Mouse (Mus musculus) 3T3-L1 (cell line): ENCODE measurements around the gene Fsip1.

Source experiments
- DNase-seq: peaks from one replicate; pipeline ENCODE4 v3.0.0-alpha.2; 2015; ENCODE audit warnings: low read depth, low spot score

Gene Fsip1

DNA sequence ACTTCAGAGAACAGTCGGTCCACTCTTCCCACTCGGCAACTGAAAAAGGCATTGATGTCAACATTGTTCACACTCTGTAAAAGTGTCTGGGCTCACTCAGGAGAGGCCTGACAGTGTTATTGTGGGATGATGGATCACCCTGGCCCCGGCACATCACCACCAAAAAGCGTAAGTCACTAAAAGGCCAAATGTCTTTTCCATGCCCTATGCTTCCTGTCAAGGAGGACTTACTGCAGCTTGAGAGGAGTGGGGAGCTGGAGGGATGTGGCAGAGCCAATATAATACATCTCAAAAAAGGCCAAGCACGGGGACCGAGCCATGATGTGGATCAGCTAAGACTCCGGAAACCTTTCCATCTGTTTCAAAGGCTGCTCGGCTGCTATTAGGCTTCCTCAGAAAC, 2.2 kb downstream of the Fsip1 start:
- DNase-seq, result no peak

DNA sequence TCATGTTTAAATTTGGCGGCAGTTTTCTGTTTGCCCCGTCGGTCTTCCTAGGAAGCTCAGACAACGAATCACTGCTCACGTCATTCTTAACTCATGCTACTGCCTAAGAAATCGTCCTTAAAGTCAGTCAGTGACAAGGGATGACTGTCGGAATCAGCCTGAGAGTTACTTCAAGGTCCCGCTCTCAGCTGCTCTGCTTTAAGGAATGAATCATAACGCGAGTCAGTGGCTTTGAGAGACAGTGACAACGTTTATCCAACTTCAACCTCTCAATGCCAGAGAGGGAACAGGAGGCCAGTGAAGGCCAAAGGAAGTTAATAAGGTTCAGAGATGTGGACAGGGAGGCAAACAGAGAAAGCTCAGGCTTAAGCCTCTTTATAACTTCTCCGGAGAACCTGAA, 7.8 kb downstream of the Fsip1 start:
- peak; percentile 53 for DNase-seq

DNA sequence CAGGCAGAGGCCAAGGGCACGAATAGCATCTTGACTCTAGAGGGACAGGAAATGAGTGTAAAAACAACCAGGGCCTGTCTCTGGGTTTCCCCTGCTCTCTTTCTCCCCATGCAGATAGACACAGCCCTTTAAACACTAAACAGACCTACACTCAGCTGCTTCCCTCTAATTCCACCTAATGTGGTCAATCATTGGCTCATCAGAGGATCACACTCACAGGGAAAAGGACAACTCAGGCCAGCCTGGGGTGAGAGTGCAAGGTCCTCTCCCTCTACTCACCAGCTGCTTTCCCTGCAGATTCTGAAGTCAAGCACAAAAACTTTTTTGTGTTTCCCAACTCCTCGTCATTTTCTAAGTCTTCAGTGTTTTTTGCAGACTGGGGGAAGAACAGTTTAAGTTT, 8.8 kb downstream of the Fsip1 start:
- DNase-seq, result no peak

DNA sequence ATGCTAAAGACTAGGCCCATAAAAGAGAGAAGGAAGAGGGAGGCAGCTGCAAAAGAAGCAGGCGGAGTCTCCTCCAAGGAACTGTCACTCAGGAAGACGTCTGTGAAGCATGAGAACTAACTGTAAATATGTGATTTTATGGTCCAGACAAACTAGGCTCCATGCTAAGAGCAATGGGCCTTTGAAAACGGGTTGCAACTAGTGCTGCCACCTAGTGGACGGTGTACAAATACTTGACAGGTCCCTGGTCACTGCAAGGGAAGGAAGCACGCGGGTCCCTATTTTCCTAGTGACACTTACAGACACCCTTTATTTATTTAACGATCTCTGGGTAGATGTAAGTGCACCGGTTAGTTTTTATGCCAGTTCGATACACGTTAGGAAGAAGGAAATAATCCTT, 10.9 kb downstream of the Fsip1 start:
- peak; percentile 92 for DNase-seq

DNA sequence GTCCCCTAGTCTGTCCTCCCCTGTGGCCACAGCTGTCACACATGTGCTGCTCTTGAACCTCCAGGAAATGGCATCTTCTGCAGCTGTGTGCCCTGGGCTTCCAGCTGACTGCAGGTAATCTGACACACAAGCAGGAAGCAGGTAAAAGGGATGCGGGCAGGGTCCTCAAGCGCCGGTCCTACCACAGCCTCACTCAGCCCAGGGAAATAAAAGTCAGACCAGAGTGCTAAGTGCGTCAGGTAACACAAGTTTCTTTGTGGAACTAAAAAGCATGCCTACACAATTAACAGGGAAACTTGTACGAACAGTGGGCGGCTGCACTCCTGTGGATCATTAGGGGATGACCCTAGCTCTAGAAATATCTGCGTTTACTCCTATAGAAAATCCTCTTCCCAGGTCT, 20.6 kb downstream of the Fsip1 start:
- no peak for DNase-seq

DNA sequence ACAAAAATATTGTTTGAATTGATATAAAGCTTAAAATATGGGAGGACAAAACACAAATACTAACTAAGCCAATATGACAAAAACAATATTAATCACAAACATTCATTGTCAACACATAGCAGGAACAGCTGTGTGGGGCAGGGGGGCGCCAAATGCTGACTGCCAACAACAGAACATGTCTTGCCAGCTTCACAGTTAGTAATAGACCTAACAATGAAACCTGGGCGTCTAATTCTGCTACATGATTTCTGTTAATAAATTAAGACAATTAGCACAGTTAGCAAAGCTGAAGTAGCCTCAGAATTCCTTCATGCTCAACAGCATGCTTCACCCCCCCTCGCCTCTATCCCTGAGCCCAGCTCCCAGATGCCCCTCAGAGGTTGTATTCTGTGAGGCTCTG, 21.2 kb downstream of the Fsip1 start:
- no peak for DNase-seq

DNA sequence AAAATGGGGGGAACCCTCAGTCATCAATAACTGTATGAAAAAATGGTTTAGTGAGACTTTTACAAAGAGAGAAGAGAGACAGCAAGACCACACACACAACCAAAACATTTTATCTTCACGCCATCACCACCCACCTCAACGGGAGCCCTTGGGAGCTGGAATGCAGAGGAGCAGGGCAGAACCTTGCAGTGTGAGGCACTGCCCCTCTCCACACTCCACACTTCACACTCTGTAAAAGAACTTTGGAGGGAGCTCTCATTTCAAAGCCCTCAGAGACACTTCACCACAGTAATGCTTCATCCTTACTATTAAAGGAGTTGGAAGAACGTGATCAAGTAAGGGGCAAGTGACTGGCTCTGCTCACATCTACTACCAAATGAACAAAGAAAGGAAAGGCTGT, 26.2 kb downstream of the Fsip1 start:
- no peak for DNase-seq

DNA sequence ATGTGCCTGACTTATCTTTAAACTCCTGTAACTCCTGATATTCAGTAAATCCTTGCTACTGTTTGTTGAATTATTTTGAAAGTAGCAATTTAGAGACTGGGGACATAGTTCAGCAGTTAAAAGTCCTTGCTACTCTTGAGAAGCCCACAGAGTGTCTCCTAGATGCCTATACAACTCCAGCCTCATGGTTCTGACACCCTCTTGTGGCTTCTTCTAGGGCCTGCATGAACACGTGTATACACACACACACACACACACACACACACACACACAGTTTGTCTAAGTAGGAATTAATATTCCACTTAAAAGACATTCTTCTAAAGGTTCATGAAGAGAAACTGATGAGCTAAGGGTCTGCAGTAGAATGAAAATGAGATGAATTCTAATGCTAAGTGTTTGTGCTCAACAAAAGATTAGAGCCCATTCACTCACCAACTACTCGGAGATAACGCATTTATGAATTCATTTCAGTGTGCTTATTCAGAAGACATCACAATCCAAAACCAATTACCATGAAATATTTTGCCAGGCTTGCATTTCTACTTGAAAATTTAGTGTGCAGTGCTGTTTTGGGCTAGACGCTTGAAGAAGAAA, 28.2 kb downstream of the Fsip1 start:
- no peak for DNase-seq

DNA sequence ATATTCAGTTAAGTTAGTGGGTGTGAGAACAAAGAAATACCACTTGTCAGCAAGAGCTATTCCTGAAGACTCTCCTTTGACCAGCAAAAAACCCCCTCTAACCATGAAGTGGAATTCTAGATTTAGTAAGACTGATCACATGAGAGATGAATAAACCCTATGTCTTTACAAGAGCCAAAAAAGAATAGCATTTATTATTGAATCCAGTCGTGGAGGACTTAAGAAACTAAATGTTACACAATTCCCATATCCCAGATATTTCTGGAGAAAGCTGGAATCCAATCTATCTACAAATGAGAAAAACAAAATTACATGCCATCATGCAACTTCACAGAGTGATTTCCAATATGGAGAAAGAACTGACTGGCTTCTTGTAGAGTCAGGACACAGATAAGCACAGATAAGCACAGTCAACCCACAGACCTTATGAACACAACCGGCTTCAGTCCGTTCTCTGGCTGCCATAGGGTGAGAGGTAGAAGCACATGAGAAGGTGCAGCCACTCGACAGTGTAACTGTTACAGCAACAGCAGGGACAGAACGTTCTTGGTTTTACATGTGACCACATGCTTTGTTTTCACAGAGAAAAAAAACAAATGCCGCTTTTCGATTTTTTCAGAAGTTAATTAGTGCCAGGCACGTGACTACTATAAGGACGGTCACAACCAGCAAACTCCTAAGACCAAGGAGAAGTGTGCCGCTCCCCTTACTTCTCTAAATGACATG, 31.3 kb downstream of the Fsip1 start:
- DNase-seq, result peak; percentile 5

DNA sequence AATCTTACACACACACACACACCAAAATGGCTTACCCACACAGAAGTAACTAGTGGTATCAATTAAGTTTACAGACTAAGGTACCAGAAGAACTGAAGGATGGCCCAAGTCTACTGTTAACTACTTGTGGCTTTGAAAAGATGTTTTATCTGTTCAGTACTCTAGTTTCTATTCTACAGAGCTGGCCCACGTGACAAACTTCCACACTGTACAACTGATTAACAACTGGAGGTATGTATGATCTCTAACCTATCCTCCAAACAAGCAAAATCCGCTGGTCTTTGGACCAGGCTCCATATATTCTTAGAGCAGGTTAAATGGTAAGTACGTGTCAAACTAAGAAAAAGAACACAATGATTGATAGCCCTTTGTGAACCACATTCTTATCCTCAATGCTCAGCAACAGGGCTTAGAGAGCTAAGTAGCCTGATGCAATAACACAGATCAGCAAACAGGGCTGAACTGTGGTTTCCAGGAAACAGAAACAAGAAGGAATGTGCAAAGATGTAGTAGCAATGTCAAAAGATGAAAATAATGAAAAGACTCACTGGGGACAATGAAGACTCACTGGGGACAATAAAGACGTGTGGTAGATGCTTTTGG, 38.7 kb downstream of the Fsip1 start:
- DNase-seq, result peak; percentile 79

DNA sequence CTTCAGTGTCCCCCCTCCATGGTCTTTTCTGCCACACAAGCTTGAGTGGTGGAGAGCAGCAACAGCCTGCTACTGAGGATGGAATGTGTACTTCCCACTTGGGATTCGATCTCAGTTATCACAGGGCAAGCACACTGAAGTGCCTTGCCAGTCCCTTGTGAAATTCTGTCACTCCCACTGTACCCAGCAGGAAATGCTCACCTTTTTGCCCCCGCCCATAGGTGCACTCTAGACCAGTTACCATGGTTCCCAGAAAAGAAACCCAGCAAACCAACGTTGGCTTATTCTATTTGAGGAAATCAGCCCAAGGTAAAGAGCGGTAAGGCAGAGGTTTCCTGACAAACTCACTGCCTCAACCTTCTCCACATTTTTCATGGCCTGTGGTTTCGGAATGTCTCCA, 47.1 kb downstream of the Fsip1 start:
- DNase-seq, result no peak

DNA sequence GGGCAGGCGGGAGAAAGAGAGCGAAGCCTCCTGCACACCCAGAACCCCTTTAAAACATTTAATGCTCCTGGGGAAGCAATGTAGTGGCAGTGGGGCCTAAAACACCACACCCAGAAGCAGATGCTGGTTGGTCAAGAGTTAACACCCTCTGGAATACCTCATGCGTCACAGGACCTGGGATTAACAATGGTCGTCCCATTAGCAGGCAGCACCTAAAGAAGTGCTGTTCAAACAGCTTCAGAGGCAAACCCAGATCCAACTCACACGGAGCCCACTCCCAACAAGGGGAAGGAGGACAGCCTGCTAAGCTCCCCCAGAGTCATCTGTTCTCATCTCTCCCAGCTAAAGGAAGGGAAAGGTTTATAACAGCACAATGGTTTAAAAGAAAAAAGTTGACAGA, 48.1 kb downstream of the Fsip1 start:
- DNase-seq, result no peak

DNA sequence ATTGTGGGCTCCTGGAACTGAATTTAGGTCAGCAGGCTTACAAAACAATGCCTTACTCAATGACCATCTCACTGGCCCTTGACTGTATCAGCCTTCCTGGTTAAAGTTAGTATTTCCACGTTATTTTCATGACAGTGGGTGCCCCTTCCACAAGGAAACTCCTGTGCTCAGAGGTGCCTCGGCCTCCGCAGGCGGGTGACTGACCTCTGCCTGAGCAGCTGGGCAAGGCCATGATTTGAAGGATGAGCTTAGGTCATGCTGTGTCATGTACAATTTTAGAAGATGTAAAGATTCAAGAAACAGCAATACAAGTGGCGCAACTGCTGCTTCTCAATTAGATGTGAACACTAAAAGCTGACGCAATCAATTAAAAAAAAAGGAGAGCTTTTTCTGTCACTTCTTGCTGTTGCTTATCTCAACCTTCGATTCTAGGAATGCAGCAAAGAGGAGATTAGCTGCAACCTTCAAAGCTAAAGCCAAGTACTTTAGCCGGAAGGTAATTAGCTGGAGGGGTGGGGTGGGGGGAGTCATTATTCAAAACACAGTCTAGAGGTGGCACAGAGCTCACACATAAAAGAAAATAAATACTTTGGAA, 50.7 kb downstream of the Fsip1 start:
- no peak for DNase-seq

DNA sequence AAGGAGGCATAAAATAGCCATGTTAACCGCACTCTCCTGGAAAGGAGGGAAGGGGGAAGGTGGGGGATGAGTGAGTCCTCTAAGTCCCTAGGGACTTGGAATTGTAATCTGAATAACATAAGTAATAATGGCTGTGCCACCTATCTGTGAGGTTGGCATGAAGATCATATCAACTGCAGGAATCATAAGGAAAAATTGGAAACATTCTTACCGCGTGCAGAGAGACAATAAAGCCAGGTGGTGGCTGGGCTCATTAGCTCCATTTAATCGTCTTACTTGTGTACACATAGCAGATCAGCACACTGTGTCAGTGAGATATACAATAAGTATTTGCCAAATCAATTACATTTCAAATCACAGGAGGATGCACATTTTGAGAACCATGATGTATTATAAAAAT, 52.1 kb downstream of the Fsip1 start:
- DNase-seq, result no peak

DNA sequence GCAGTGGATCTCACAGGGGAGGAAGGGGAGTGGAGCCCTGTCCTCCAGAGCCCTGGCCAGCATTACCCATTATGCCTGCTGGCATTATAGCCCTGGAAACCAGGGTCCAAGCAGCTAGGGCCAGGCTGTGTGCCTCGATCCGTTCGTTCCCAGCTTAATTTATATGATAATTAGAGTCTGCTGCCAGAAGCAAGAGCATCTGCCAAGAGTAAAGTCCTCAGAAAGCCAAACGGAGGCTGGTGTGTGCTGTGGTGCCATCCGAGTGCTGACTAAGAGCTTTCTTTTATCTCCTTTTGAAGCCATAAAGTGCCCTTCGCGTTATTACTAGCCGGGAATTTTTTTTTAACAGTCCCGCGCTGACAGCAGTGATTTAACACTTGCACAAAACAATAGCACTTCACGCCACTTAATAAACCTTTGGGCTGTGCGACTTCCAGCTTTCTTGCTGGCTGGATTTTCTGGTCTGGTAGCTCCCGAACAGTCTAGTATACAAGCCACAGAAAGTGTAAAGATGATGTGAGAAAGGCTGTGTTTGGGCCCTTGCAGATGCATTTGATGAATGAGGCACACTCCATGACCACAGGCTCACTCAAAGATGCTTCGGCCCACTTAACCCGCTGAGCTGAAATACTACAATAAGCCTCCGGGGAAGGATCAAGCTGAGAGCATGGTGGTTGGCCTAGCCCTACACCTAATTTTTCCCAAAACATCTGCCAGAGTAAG, 52.9 kb downstream of the Fsip1 start:
- DNase-seq, result no peak

DNA sequence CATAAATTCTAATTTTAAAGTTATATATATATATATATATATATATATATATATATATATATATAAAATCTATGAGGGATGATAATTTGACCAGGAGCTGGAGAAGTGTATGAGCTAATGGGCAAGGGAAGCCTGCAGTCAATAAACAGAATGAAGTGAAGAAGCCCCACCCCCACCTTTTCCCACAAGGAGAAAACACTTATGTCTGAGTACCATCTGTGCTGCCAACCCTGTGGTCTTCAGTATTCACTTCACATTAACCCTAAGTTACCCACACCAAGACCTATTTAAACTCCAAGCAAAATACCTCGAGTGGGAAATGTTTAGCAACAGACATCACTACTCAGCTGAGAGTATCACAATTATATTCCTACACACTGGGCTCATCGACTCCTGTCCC, 53.8 kb downstream of the Fsip1 start:
- DNase-seq, result no peak

DNA sequence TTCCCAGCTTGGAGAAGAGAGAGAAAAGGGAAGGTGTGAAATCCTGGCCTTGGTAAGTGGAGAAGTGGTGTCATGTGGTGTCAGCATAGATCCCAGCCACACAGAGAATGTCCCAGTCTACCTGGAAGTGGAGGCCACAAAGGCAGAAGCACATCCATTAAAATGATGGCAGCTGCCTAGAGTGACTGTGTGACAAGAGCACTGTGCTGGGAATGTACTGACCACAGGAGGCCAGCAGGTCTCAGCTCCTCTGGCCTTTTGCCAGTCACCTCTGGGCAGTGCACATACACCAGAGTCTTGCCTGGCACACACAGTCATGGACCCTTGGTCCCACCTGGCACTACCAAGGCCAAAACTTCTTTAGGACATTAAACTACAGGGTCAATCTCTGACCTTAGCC, 54.8 kb downstream of the Fsip1 start:
- DNase-seq, result no peak

DNA sequence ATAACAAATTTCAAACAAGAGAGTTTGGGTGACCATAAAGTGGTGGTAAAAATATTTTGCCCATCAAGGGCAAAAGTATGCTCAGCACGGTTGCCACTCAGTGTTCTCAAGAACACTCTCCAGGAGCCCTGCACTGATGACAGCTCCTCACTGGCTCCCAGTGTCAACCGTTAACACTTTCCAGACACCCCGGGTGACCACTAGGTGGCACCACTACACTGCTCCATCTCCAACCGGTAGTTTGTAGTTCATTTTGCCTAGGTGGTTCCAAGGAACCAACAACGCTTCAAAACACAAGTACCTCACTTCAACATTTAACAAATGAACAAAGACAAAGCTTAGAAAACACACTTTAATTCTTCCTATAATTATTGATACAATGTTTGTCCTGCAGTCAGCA, 56.9 kb downstream of the Fsip1 start:
- peak; percentile 88 for DNase-seq

DNA sequence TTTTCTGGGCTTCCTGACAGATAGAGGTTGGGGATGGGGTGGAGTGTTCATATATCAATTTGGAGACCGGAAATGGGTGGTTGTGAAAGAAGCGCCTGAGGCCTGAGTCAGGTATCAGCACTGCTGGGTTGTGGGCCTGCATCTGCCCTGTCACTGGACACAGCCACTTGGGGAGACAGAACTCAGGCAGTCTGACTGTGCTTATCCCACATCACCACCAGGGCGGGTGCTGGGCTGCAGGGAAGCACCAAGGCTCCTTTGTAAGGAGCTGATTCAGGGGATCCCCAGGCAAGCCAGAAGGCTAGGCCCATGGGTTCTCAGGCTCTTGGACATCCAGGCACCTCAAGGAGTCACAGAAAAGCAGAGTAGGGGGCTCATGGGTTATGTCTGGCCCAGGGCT, 59.8 kb downstream of the Fsip1 start:
- DNase-seq, result no peak

DNA sequence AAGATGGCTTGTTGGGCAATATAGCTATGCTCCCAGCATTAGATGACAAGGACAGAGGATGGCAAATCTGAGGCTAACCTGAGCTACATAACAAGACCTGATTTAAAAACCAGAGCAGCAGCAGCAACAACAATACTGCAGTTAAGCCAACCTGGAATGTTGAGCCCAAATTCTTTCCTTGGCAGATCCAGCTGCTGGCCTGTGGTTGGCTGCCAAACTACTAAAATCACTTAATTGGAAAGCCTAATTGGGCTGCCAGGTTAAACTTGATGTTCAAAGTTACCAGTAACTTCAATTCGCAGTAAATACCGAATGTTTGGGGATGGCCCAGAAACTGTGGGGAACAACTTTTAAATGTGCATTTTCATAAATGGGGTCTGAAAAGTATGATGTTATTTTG, 74.6 kb downstream of the Fsip1 start:
- DNase-seq, result no peak

DNA sequence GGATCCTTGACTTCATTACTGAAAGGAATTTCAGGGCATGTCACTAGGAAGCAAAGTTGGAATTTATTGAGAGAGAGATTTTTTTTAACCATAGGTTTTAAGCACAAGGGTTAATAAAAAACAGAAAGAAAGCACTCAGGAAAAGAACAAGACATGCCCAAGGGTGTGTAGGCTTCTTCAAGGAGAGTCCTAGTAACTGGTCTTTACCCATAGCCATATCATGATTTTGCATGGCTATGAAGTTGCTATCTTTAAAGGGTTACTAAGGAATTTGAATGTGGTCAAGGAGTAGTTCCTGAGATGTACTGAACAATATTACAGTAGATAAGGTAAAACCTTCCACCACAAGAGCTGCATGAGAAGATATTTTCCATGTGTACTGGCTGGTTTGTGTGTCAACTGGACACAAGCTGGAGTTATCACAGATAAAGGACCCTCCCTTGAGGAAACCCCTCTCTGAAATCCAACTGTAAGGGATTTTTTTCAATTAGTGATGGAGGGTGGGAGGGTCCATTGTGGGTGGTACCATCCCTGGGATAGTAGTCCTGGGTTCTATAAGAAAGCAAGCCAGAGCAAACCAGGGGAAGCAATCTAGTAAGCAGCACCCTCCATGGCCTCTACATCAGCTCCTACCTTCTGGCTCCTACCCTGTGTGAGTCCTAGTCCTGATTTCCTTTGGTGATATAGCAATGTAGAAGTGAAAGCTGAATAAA, 76.7 kb downstream of the Fsip1 start:
- DNase-seq, result no peak

DNA sequence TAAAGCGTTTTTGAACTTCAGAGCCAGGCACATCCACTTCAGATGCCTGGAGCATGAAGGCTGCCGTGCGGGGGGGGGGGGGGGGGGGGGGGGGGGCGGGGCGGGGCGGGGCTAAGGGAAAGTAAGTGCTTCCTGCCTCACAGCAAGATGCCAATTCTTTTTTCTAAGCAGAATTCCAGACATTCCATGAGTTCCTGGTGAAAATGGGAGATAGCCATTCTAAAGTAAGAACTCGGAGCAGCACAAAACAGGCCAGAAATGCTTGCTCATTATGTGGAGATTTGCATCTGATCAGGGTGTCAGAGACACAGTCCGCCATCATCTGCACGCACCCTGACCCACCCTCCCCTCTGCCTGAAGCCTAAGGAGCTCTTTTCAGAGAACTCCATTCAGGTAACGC, 77.3 kb downstream of the Fsip1 start:
- peak; percentile 67 for DNase-seq
